Mouse (Mus musculus): ENCODE data around the gene Rnf8. TPM values are rescaled to one million over a fixed set of nuclear protein-coding genes. Genes with fewer than 3 reads are reported as not detected.
"Not testable (repeated sequence)": the region's sequence is repeated elsewhere in the genome, so short reads cannot be mapped to it uniquely, and the experiment has no call there.

The Rnf8 gene
- polyA plus RNA-seq, 1 experiment from 2014 or later = 82.2 TPM

DNA sequence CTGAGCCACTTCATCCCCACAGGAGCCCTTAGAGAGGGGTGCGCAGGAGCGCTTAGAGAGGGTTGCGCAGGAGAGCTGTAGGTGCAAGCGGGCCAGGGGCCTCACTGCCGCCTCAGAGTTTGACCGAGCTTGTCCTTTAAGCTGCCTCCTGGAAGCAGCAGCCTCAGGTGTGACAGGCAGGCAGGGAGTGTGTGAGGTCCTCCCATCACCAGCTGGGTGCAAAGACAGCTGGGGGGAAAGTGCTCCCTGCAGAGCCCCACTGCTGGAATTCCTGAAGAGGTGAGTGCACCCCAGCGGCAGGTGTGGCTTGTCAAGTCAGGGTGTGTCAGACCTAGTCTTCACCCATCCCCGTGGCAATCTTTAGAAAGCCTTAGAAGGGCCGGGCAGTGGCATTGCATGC is 27.7 kb upstream of the Rnf8 start:
- Histone ChIP-seq H3K27me3 (ENCODE audit: control insufficient read depth, insufficient read depth, low read length) (no peaks in the 10 kb centered on the region), H3K4me1 (replicated peaks; ENCODE audit: control insufficient read depth, insufficient read depth, low read length) (peaks cover 15% of the 10 kb centered on the region), H3K4me2 (replicated peaks) (no peak overlapping the region), H3K9me3 (ENCODE audit: control insufficient read depth, low read length) (no peaks in the 10 kb centered on the region), H3K36me3 (replicated peaks; ENCODE audit: control insufficient read depth, insufficient read depth) (peaks cover 17% of the 10 kb centered on the region), H3K4me3 (replicated peaks; ENCODE audit: low read length) (no peak overlapping the region), H3K27ac (no peak overlapping the region), H3K9ac (no peak overlapping the region)
- 89% methylated on average over 9 of the region's 9 CpGs for WGBS
- DNase-seq (ENCODE audit: low spot score) = no peak
- no peak for ATAC-seq (ENCODE audit: low FRiP score)

DNA sequence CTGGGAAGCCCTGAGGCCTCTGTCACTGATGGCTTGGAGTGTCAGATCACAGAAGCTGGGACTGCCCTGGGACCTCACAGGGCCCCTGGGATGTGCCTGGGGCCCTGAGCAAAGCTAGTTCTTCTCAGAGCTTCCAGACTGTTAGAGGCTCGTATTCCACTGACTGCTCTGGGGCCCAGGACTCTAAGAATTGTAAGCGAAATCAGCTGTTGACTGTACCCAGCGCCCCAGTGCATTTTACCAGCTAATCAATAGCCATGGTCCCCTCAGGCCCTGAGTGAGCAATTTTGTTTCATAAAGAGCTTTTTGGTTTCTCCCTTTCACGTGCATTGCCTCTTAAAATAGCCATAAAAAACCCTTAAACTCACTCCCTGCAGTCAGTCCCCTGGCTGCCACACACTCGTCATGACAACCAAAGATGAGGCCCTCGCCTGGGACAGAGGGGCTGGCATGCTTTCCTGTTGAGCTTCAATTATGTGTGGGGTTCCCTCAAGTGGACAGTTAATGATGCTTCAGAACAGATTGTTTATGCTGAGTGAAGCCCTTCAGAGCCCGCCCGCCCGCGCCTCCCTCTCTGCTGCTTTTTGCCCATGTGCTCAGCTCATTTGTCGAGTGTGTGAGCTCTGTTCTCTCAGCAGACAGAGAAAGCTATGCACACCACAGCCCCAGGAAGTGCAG is 25.2 kb upstream of the Rnf8 start:
- H3K27ac ChIP-seq = peak overlapping the region; percentile 72
- ATAC-seq (ENCODE audit: low FRiP score) (peak; percentile 78; the same call in 1 of the 2 replicates), DNase-seq (ENCODE audit: low spot score) (peak; percentile 53)
- peaks cover 15% of the 10 kb centered on the region for H3K4me1 ChIP-seq (replicated peaks; ENCODE audit: control insufficient read depth, insufficient read depth, low read length)
- no peaks in the 10 kb centered on the region for H3K27me3 ChIP-seq (ENCODE audit: control insufficient read depth, insufficient read depth, low read length)
- H3K9ac ChIP-seq = no peak overlapping the region
- no peak overlapping the region for H3K4me2 ChIP-seq (replicated peaks)
- 20% methylated on average over 11 of the region's 11 CpGs for WGBS
- peaks cover 7% of the 10 kb centered on the region; the same call in 1 of the 2 replicates for H3K36me3 ChIP-seq (replicated peaks; ENCODE audit: control insufficient read depth, insufficient read depth)
- no peak overlapping the region for H3K4me3 ChIP-seq (replicated peaks; ENCODE audit: low read length)
- no peaks in the 10 kb centered on the region for H3K9me3 ChIP-seq (ENCODE audit: control insufficient read depth, low read length)

- H3K27me3 ChIP-seq (ENCODE audit: control insufficient read depth, insufficient read depth, low read length) = no peaks in the 10 kb centered on the region
- H3K36me3 ChIP-seq (replicated peaks; ENCODE audit: control insufficient read depth, insufficient read depth) = peaks cover 44% of the 10 kb centered on the region
- ATAC-seq (ENCODE audit: low FRiP score) = no peak
- H3K27ac ChIP-seq = no peak overlapping the region
- H3K4me2 ChIP-seq (replicated peaks) = no peak overlapping the region
- no peak for DNase-seq (ENCODE audit: low spot score)
- H3K4me1 ChIP-seq (replicated peaks; ENCODE audit: control insufficient read depth, insufficient read depth, low read length) = peaks cover 4% of the 10 kb centered on the region
- 74% methylated on average over 15 of the region's 15 CpGs for WGBS
- H3K4me3 ChIP-seq (replicated peaks; ENCODE audit: low read length) = no peak overlapping the region
- no peaks in the 10 kb centered on the region for H3K9me3 ChIP-seq (ENCODE audit: control insufficient read depth, low read length)
- no peak overlapping the region; the same call in 1 of the 2 replicates for H3K9ac ChIP-seq
Measured at GRCm38 (mm10) chr17:29595891-29596770, 18.5 kb upstream of the Rnf8 start.

DNA sequence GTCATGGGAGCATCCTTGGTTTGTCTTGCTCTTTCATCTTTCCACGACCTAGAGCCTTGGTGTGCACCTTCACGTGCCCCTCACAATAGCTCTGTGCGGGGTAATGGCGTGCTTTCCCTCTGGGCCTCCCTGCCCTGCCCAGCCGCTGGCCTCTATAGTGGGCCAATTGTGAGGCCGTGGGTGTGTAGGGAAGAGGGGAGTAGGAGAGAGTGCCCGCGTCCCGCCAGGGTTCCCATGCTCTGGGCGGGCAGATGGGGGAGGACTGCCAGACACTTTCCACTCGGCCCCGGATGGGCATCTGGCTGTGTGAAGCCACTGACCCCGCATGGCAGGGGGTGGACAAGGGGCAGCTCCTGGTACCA is 17.8 kb upstream of the Rnf8 start:
- Histone ChIP-seq H3K27me3 (ENCODE audit: control insufficient read depth, insufficient read depth, low read length) (no peaks in the 10 kb centered on the region), H3K27ac (no peak overlapping the region), H3K9me3 (ENCODE audit: control insufficient read depth, low read length) (no peaks in the 10 kb centered on the region), H3K4me2 (replicated peaks) (no peak overlapping the region), H3K4me3 (replicated peaks; ENCODE audit: low read length) (no peak overlapping the region), H3K4me1 (replicated peaks; ENCODE audit: control insufficient read depth, insufficient read depth, low read length) (peaks cover 4% of the 10 kb centered on the region), H3K9ac (no peak overlapping the region), H3K36me3 (replicated peaks; ENCODE audit: control insufficient read depth, insufficient read depth) (peaks cover 50% of the 10 kb centered on the region)
- DNase-seq (ENCODE audit: low spot score) (no peak), ATAC-seq (ENCODE audit: low FRiP score) (no peak)
- 66% methylated on average over 13 of the region's 13 CpGs for whole genome bisulfite sequencing

DNA sequence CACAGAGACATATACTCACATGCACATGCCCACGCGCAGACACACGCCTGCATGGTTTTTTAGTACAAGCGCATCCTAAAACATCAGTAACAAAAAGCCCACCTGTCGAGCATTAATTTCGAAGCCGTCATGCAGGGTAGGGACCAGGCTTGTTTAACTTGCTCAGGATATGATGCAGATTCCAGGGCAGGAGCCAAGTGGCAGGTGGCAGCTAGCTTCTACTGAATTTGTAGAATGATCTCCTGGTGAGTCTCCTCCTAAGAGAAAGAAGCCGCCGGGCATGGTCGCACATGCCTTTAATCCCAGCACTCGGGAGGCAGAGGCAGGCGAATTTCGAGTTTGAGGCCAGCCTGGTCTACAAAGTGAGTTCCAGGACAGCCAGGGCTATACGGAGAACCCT is 15.5 kb upstream of the Rnf8 start:
- Histone ChIP-seq H3K4me2 (replicated peaks) (no peak overlapping the region), H3K36me3 (replicated peaks; ENCODE audit: control insufficient read depth, insufficient read depth) (peaks cover 61% of the 10 kb centered on the region), H3K4me3 (replicated peaks; ENCODE audit: low read length) (no peak overlapping the region), H3K4me1 (replicated peaks; ENCODE audit: control insufficient read depth, insufficient read depth, low read length) (peaks cover 4% of the 10 kb centered on the region), H3K9ac (no peak overlapping the region), H3K27me3 (ENCODE audit: control insufficient read depth, insufficient read depth, low read length) (no peaks in the 10 kb centered on the region), H3K27ac (no peak overlapping the region), H3K9me3 (ENCODE audit: control insufficient read depth, low read length) (no peaks in the 10 kb centered on the region)
- WGBS = 89% methylated on average over 14 of the region's 14 CpGs
- DNase-seq (ENCODE audit: low spot score) = no peak
- no peak for ATAC-seq (ENCODE audit: low FRiP score)

DNA sequence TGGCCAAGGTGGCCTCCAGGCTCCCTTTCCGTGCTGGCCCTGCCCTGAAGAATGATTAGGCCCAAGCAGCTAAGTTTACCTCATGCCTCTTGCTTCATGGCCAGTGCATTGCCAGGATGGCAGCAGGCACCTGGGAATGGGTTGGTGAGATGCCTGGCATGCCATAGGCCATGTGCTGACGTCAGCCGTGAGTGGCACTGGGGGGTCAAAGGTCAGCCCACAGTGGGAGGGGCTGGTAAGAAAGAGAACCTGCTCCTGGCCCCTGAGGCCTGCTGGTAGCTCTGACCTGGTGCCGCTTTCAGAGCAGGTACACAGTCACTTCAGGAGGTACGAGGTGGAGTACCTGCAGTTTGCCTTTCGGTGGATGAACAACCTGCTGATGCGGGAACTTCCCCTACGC is 15.1 kb upstream of the Rnf8 start:
- Histone ChIP-seq H3K36me3 (replicated peaks; ENCODE audit: control insufficient read depth, insufficient read depth) (peaks cover 63% of the 10 kb centered on the region), H3K4me3 (replicated peaks; ENCODE audit: low read length) (no peak overlapping the region), H3K4me1 (replicated peaks; ENCODE audit: control insufficient read depth, insufficient read depth, low read length) (peaks cover 4% of the 10 kb centered on the region), H3K27ac (no peak overlapping the region), H3K27me3 (ENCODE audit: control insufficient read depth, insufficient read depth, low read length) (no peaks in the 10 kb centered on the region), H3K9ac (no peak overlapping the region), H3K9me3 (ENCODE audit: control insufficient read depth, low read length) (no peaks in the 10 kb centered on the region), H3K4me2 (replicated peaks) (no peak overlapping the region)
- 84% methylated on average over 8 of the region's 8 CpGs for WGBS
- no peak for ATAC-seq (ENCODE audit: low FRiP score)
- DNase-seq (ENCODE audit: low spot score) = no peak

DNA sequence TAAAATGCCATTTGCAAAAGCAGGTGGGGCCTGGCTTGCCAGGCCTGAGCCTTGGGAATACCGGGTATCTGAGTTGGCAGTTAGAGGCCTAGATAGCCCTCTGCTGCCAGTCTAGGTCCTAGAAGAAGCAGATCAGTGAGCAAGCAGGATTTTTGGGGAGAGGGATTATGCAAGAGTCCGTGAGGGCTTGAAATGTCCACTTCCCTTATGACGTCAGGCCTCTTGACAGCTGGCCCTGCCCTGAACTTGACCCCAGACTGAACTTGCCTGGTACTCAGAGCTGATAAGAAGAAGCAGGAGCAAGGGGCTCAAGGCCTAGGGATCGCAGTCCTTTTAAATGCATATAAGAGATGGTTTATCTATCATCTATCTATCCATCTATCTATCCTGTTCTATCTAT is 13.2 kb upstream of the Rnf8 start:
- 86% methylated on average over 4 of the region's 4 CpGs for WGBS
- no peak for ATAC-seq (ENCODE audit: low FRiP score)

GRCm38 (mm10) chr17:29603283-29603682 is 11.3 kb upstream of the Rnf8 start:
- H3K36me3 ChIP-seq (replicated peaks; ENCODE audit: control insufficient read depth, insufficient read depth) = peaks cover 54% of the 10 kb centered on the region
- 25% methylated on average over 6 of the region's 6 CpGs for WGBS

More for the DNA sequence above, 13.2 kb upstream of the Rnf8 start:
- peaks cover 58% of the 10 kb centered on the region for H3K36me3 ChIP-seq (replicated peaks; ENCODE audit: control insufficient read depth, insufficient read depth)
- H3K4me3 ChIP-seq (replicated peaks; ENCODE audit: low read length) = no peak overlapping the region
- no peak overlapping the region for H3K9ac ChIP-seq
- H3K27me3 ChIP-seq (ENCODE audit: control insufficient read depth, insufficient read depth, low read length) = no peaks in the 10 kb centered on the region
- H3K4me2 ChIP-seq (replicated peaks) = no peak overlapping the region
- no peaks in the 10 kb centered on the region for H3K9me3 ChIP-seq (ENCODE audit: control insufficient read depth, low read length)
- no peak for DNase-seq (ENCODE audit: low spot score)
- peaks cover 4% of the 10 kb centered on the region; the same call in 1 of the 2 replicates for H3K4me1 ChIP-seq (replicated peaks; ENCODE audit: control insufficient read depth, insufficient read depth, low read length)
- H3K27ac ChIP-seq = no peak overlapping the region

GRCm38 (mm10) chr17:29613453-29613852 is 1.1 kb upstream of the Rnf8 start:
- not testable (repeated sequence) for H3K4me2 ChIP-seq (replicated peaks); DNase-seq (ENCODE audit: low spot score); H3K27ac ChIP-seq; H3K9me3 ChIP-seq (ENCODE audit: control insufficient read depth, low read length); H3K36me3 ChIP-seq (replicated peaks; ENCODE audit: control insufficient read depth, insufficient read depth); H3K4me3 ChIP-seq (replicated peaks; ENCODE audit: low read length); ATAC-seq (ENCODE audit: low FRiP score); H3K27me3 ChIP-seq (ENCODE audit: control insufficient read depth, insufficient read depth, low read length); H3K9ac ChIP-seq
- H3K4me1 ChIP-seq (replicated peaks; ENCODE audit: control insufficient read depth, insufficient read depth, low read length) = peaks cover 30% of the 10 kb centered on the region
- 79% methylated on average over 5 of the region's 5 CpGs for WGBS

More at GRCm38 (mm10) chr17:29603283-29603682, 11.3 kb upstream of the Rnf8 start:
- Histone ChIP-seq H3K9me3 (ENCODE audit: control insufficient read depth, low read length) (no peaks in the 10 kb centered on the region), H3K4me2 (replicated peaks) (no peak overlapping the region), H3K27me3 (ENCODE audit: control insufficient read depth, insufficient read depth, low read length) (no peaks in the 10 kb centered on the region), H3K4me3 (replicated peaks; ENCODE audit: low read length) (no peak overlapping the region), H3K27ac (no peak overlapping the region), H3K4me1 (replicated peaks; ENCODE audit: control insufficient read depth, insufficient read depth, low read length) (no peaks in the 10 kb centered on the region), H3K9ac (no peak overlapping the region)
- peak; percentile 93 for DNase-seq (ENCODE audit: low spot score)
- no peak for ATAC-seq (ENCODE audit: low FRiP score)

All from hindbrain, embryonic 14.5 days (tissue).